Mouse (Mus musculus) ovary, postnatal 10 days (tissue): ENCODE data around the gene Ubqln4.
A peak's percentile ranks its signal among the peaks of the same experiment; 100 is the strongest.
"Not testable (repeated sequence)": the region's sequence is repeated elsewhere in the genome, so short reads cannot be mapped to it uniquely, and the experiment has no call there.

Experiments used
- DNase-seq: peaks from one replicate; pipeline ENCODE4 v3.0.0; 2022; ENCODE audit warnings: low spot score

Ubqln4 gene

DNA sequence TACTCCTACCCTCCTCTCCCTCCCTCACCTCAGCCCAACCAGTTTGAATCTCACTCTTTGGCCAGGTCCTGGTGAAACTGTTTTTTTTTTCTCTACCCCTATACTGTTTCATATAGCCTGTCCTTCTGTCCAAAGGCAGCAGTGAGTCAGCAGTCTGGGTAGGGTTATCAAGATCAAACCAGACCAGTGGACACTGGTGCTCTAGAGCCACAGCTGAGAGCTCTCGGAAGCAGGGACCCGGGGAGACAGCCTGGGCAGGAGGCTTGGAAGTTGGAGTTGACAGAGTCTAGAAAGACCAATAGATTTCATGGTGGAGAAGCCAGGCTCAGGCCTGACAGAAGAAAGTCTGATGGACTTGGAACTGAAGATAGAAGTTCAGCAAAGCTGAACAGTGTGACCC lies 15.1 kb downstream of the Ubqln4 start:
- DNase-seq, result no peak

DNA sequence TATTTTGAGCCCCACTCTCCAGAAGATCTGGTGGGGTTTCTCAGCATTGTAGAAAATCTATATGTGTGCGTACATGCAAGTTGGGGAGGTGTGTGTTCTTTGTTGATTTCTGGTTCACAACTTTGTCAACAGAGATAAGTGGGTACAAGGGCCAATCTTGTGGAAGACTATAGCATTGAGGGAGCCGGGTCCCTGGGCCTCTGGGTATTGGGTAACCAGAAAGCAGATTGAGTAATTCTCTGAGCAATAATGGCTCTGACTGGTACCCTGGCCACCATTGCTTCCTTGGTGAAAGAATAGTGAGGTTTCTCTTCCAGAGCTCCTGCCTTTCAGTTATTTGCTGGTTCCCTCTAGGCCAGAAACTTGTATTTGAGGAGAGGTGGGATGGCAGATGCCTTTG lies 15.5 kb downstream of the Ubqln4 start:
- no peak for DNase-seq

DNA sequence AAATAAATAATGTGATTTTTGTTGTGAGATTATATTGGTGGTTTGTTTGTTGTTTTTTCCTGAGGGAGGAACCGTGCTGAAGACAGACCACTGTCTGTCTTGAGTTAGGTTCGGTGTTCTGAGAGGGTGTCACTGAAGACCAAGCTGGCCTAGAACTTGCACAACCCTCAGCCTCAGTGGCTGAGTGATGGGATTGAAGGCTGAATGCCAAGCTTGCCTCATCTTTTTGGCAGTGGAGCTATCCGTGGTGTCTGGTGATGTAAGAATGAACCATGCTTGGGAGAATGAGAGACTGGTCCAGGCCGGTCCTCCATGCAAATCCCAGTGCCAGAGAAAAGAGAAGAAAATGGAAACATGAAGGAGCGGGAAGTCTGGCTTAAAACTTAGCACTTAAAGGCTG lies 16.1 kb downstream of the Ubqln4 start:
- no peak for DNase-seq

DNA sequence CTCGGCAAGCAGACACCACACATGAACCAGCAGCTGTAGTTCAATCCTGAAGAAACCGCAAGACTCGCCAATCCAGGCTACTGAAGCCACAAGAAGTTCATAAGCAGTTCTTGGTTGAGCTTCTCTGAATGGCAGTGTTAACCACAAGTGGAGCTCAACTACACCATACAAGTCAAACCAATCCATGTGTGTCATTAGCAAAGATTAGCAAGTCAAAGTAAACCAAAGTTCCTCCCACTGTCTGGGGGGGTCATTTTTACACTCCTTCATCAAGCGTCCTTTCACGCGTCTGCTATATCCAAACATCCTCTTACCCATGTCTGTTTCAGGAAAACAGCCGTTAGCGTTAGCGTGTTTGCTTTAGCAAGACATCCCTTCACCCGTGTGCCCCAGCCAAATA lies 16.8 kb downstream of the Ubqln4 start:
- DNase-seq, result no peak

DNA sequence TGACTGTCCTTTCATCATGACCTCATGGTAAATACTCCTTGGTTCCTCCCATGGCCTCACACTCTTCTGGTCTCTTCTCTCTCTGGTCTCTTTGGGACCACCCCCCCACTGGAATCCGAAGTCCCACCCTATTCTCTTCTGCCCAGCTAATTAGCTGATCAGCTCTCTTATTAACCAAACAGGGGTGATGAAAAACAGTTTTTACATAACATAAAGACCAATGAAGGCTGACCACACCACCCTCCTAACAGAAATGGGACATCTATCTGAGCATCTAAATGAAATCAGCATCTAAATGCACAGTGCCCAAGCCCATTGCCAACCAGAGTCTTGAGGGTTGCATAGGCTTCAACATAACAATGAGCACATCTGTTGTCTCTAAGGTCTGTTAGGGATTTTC lies 18.3 kb downstream of the Ubqln4 start:
- no peak for DNase-seq

DNA sequence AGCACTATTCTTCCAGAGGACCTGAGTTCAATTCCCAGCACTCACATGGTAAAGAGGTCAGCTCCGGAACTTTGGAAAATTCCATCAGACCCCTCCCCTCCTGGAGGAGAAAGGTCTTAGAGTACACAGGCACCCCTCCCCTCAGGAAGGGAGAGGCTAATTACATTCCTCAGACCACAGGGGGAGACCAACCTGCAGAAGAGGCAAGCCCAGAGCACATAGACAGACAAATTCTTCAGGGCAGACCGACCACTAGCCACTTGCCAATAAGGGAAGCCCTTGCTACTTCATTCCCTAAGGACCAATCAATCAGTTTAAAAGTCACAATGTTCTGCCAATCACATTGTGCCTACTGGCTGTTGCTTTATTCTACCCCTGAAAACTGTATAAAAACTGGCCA lies 19.3 kb downstream of the Ubqln4 start:
- no peak for DNase-seq

DNA sequence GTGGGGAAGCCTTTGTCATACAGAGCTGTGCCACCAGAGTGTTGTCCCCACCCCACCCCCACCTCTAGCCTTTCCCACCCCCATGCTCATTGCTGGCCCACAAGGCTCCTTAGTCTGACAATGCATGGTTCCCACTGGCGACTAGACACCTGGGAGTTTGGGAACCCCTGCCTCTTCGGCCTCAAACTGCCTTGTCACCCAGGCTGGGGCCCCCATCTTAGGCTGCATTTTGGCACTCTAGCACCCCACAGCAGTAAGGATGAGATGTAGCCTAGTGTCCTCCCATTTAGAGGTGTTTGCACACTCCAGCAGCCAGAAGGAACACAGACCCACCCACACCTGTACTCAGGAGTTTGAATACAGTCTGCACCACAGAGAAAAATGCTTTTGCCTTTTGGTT lies 20.3 kb downstream of the Ubqln4 start:
- no peak for DNase-seq

DNA sequence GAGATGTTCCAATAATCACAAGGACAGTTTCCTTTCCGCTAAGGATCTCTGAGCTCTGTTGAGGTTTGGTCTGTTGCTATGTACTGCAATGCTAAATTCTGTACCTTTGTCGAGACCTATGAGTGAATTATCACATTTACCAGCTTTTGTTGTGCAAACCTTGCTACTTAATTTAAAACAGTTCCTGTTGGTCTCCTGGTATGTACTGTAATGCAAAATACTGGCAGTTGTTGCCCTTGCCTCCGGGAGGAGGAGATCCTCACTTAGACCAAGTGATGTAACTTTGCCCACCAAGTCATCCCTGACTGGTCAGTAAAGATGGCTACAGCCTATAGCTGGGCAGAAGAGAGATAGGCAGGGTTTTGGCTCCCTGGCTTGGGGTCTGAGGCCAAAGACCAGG lies 22.0 kb downstream of the Ubqln4 start, which contains the start of gene Ssr2:
Ssr2 (plus strand) TSS at position 337 of the 400 bp plus-strand sequence.
- DNase-seq, result no peak

DNA sequence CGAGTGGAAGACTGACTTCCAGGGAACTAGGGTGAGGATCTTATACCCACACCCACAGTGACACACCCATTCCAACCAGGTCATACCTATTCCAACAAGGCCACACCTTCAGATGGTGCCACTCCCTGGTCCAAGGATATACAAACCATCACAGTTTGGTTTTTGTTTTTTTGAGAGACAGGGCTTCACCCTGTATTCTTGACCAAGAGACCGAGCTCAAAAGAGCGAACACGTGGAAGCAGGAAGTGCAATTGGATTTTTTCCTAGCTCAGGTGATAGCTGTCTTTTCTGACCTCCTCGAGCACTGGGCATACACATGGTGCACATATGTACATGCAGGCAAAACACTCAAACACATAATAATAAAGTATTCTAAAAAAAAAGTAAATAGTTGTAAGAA lies 24.3 kb downstream of the Ubqln4 start:
- DNase-seq, result not testable (repeated sequence)

DNA sequence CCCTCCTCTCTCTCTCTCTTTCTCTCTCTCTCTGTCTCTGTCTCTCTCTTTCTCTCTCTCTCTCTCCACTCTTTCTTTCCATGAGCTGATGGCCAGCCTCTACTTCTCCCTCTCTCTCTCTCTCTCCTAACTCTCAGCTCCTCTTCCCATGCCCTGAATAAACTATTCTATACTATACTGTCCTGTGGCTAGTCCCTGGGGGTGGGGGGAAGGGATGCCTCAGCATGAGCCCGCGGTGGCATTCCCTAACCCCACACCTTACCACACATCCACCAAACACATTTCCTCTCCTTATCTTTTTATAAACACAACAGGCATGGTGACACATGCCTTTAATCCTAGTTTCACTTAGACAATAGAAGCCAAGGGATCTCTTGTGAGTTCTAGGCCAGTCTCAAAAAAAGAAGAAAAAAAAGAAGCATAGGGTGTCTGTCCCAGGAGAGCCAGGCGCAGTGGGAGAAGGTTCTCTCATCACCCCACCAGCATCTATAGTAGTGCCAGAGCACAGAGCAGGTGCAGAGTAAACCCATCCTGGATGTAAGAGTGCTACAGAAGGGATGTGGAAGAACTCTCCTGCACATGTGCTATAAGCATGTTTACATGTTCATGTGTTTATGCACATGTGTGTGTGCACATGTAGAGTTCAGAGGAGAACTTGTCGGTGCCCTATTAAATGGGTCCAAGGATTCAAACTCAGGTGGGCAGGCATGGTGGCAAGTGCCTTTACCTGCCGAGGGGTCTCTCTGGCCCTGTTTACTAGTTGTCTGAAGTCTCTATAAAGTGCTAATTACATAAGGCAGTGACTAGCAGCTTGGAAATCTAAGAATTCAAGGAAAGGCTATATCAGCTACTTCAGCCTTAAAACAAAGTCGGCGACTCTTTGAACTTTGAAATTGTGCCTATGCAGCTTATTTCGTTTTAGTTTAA lies 25.2 kb downstream of the Ubqln4 start:
- DNase-seq, result no peak

DNA sequence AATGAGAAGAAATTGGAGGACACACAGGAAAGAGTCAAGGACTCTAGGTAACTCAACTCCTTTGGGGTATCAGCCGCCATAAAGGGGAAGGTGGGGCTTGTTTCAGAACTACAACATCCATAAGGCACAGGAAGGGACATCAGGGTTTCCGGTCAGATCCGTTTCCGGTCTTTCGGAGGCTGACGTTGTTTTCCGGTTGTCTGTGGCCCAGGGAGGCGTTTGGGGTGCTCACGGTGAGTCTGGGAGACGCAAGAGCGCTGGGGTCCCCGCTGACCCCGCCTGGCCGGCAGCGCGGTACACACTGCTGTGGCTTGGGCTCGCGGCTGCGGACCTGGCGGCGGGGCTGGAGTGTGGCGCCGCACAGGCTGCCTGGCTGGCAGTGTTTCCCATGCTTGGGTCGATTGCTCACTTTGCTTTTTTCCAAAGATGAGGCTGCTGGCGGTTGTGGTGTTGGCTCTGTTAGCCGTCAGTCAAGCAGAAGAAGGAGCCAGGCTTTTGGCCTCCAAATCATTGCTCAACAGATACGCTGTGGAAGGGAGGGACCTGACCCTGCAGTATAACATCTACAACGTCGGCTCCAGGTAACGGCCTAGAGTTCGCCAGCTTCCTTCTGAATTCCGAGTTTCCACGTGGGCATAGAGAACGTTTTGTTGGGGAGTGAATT lies 26.0 kb downstream of the Ubqln4 start:
- peak; percentile 53 for DNase-seq

DNA sequence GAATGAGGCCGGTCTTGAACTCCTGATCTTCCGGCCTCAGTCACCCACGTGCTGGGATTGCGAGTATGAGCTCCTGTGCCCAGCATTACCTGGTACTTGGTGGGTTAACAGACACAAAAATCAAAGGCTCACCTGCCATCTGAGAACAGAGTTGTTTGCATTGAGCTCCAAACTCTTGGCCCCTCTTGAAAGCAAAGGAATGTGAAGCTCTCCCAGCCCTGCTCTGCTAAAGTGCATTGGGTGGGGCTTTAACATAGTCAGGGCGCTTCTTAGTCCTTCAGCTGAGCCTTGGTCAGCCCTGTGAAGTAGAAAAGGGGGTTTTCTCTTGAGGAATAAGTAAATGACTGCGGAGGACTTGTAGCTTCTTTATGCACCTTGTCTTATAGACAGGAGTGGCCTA lies 32.2 kb downstream of the Ubqln4 start:
- DNase-seq, result no peak

DNA sequence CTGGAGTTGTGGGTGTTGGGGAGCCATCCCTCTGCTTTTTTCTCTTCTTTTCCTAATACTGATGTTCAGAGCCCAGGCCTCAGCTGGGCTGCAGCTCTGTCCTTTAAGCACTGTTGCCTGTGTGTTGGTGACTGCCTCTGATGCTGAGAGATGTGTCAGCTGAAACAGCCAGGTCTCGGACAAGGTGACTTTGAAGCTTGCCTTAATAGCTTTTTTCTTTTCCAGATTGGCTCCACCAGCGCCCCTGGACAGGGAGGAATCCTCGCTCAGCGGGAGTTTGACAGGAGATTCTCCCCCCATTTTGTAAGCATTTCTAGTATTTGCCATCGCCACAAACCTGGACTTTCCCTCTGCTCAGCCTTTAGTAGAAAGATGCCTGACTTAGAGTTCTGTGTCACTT lies 33.1 kb downstream of the Ubqln4 start:
- DNase-seq, result no peak

DNA sequence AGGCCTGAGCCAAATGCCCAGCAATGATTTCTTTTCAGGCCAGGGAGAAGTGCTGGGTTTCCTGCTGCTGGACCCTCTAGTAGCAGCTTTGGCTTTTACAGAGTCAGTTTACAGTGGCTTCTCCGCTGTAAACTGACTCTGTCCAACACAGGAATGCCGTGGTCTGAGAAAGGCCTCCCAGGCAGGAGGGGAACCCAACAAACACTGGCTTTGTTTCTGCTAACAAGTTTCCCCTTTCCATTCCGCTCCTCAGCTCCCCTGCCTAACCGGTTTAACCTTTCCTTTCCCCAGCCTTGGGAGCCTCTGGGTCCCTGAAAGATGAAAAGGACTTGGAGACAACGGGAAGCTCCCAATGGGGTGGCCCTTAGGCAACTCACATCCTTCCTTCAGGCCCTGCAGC lies 36.7 kb downstream of the Ubqln4 start:
- no peak for DNase-seq

DNA sequence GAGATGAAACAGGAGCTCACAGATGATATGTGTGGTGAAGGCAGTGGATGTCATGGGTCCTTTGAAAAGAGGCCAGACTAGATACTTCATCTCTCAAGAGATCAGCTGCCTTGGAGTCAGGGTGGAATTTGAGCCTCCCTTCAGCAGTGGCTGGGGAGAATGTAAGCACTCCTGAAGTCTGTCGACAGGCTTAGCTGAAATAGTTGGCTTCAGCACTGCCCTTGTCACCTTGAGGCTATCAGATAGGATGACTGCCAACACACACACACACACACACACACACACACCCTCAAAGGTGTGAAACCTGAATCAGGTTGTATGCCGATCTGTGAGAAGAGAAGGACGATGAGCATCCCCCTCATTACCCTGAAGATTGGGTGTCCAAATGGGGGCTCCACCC lies 37.5 kb downstream of the Ubqln4 start:
- DNase-seq, result no peak

DNA sequence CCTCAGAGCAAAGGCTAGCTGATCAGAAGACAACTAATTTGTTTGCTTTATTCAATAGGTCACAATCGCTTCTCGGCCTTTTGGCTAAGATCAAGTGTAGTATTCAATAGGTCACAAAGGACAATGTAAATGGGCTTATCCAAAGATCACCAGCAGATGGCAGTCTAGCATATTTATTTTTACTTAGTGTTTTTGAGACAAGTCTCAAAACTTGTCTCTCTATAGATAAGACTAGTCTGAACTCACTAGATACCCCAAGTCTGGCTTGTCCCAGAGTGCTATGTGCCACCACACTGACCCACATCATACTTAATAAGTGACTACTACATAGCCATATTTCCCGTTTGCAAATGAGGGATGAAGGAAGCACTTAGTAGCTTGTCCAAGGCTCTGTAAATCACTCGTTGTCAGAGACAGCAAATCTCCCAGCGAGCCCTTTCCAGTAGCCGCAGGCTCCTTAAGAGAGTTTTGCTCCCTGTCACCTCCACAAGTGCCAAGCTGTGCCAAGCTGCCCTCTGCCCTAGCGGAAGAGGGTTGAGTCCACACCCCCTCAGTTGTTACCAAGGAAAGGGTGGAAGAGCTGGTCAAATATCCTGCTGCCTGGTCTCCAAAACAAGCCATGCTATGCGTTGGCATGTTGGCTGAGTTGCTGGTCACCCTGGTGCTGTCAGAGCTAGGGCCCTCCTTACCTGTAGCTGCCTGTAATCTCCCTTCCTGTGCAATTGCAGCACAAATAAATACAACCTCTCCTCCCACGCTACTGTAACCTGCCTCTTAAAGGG lies 38.6 kb downstream of the Ubqln4 start:
- no peak for DNase-seq

DNA sequence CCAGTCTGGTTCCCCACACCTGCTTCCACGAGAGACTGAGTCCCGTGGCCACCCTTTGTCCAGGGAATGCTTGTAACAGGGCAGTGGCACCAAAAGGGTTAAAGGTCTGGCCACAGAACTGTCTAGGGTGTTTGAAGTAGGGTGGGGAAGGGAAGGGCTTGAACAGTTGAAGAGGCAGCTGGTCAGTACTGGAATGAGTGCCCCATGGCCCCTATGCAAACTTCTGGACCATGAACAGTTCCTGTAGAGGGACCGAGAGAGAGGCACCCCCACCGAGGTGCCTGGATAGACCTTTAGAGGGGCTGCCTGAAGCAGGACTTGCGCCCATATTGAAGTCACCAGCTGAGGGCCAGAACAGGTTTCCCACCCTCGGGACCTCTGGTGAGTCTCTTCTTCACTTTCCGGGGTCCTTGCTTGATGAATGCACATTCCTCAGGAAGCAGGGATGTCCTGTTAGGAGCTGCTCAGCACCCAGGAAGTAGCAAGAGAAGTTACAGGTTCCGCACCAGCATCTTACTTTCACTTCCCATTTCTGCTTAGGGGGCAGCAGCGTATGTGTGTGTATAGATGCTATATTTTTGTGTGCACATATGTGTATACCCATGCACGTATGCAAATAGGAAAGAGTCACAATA lies 39.5 kb downstream of the Ubqln4 start:
- no peak for DNase-seq

DNA sequence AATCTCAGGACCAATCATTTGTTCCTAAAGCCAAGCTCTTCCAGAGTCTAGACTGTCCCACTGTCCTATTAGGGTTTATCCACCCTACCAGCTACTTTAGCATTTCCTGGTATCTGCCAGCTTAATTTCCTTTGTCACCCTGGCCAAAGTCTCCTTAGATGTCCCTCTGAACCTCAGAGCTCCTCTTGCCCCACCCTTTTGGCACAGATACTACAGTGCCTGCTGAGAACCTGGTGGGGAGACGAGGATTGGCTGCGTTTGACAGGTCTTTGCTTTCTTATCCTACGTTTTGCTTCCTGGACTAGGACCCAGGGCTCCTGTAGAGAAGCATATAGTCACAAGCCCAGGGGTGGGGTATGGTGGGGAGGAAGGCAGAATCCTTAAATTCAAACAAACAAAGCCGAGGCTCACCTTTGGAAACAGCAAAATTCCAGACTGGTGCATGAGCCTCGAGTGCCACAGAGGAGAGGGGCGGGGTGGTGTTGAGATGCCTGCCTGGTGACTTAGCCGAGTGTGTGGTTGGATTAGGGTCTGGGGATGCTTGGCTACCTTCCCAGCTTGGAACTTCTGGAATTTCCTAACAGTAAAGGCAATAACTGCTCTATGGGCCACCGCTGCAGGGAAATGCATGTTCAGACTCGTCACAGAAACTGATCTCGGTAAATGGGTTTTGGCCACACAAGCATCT lies 40.5 kb downstream of the Ubqln4 start:
- no peak for DNase-seq

DNA sequence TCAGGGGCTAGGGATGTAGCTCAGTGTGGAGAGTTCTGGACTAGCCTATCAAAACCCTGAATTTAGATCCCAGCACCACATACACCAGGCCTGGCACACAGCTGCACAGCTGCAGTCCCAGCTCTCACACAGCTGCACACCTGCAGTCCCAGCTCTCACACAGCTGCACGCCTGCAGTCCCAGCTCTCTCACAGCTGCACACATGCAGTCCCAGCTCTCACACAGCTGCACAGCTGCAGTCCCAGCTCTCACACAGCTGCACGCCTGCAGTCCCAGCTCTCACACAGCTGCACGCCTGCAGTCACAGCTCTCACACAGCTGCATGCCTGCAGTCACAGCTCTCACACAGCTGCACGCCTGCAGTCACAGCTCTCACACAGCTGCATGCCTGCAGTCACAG lies 43.0 kb downstream of the Ubqln4 start:
- DNase-seq, result not testable (repeated sequence)

DNA sequence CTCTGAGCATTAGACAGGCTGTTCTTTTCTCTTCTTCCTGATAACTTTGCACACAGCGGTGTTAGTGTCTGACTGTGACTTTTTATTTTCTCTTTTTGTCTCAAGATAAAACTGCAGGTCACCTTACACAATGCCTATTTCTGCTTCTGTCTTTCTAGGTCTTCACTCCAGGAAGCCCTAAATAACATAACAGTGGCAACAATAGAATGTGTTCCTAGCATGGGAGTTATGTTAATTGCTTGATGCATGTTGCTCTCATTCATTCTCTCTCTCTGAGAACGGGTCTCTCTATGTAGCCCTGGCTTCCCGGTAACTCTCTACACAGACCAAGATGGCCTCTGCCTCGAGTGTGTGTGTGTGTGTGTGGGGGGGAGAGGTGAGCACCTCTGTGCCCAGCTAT lies 48.9 kb downstream of the Ubqln4 start:
- no peak for DNase-seq

DNA sequence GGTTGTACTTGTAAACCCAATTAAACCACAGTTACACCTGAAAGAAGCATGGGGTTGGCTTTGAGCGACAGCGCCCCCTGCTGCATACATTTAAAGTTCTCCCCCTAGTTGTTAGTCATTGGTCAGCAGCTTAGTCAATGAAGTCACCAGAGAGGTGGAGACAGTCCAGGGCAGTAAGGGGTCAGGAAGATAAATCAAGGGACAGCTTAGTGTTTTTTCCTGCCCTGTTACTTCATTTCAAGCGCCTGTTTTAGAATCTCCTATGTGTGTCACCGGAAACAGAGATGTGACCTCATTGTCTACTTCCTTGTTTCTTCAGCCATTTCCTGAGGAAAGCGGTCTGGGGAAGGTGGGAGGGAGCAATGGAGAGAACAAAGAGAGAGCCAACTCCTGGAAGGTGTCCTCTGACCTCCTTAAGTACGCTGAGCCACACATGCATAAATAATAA lies 50.2 kb downstream of the Ubqln4 start:
- DNase-seq, result no peak

DNA sequence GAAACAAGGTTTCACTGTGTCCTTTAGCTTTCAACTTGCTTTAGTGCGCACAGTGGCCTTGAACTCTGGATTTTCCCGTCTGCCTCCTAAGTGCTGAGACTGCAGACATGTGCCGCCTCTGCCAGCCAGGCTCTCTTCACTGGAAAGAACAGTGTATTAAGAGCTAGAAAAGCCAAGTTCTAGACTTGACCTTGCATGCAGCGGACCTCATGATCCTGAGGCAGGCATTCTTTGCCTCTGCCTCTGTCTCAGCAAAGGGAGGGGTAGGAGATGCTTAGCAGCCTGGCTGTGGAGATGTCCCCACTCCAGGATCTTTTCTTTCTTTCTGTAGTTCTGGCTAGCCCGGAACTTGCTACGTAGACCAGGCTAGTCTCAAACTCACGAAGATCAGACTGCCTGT lies 51.3 kb downstream of the Ubqln4 start:
- no peak for DNase-seq
